Mouse (Mus musculus): ENCODE data around the gene Zfp964.

GRCm38 (mm10) chr8:69618078-69618477, 36.2 kb upstream of the Zfp964 start:
- TF ChIP-seq ZC3H11A (IDR thresholded peaks at IDR 0.05; ENCODE audit: borderline replicate concordance, low read depth, low read length) (no peak), CHD2 (IDR thresholded peaks at IDR 0.05; ENCODE audit: low read depth, low read length) (no peak), HCFC1 (IDR thresholded peaks at IDR 0.05; ENCODE audit: borderline replicate concordance, insufficient read depth, low read length) (no peak)
